Mouse (Mus musculus) layer of hippocampus, adult 18-20 months (tissue): ENCODE measurements around the gene Zfp385b. TPM values are rescaled to one million over a fixed set of nuclear protein-coding genes. Genes with fewer than 3 reads are reported as not detected.

Experiments used
- DNase-seq, 2 experiments: peaks; one replicate each; pipeline ENCODE4 v3.0.0; 2022; ENCODE audit warnings: low spot score in 2 of 2
- total RNA-seq, 2 experiments: library from RNA; stranded (reverse); gene quantifications; 2 replicates each; pipeline ENCODE4 v1.2.3; 2021

Gene Zfp385b
- total RNA-seq, 2 experiments from 2014 or later, result 47.4 to 47.5 TPM

GRCm38 (mm10) chr2:77709206-77709794 is 110.1 kb downstream of the Zfp385b start:
- peak in 1 of 2 experiments; percentile 51 for DNase-seq

- DNase-seq, result no peak
Measured at GRCm38 (mm10) chr2:77707138-77707537, 112.3 kb downstream of the Zfp385b start.

- DNase-seq, result no peak
Measured at GRCm38 (mm10) chr2:77705476-77705875, 114.0 kb downstream of the Zfp385b start.

GRCm38 (mm10) chr2:77703080-77703479 is 116.4 kb downstream of the Zfp385b start:
- peak; percentile 51 to 69 for DNase-seq

- no peak for DNase-seq
Measured at GRCm38 (mm10) chr2:77691174-77691573, 128.3 kb downstream of the Zfp385b start.

- DNase-seq, result no peak
Measured at GRCm38 (mm10) chr2:77690316-77690715, 129.1 kb downstream of the Zfp385b start.

GRCm38 (mm10) chr2:77688651-77689050 is 130.8 kb downstream of the Zfp385b start:
- no peak for DNase-seq

- DNase-seq, result no peak
Measured at GRCm38 (mm10) chr2:77684088-77684487, 135.4 kb downstream of the Zfp385b start.

GRCm38 (mm10) chr2:77682205-77682604 is 137.2 kb downstream of the Zfp385b start:
- no peak for DNase-seq

GRCm38 (mm10) chr2:77681741-77682140 is 137.7 kb downstream of the Zfp385b start:
- no peak for DNase-seq

GRCm38 (mm10) chr2:77673770-77674169 is 145.7 kb downstream of the Zfp385b start:
- DNase-seq, result no peak

GRCm38 (mm10) chr2:77672215-77672905 is 147.1 kb downstream of the Zfp385b start:
- DNase-seq, result no peak

- DNase-seq, result peak in 1 of 2 experiments; percentile 52
Measured at GRCm38 (mm10) chr2:77662171-77662570, 157.3 kb downstream of the Zfp385b start.

- no peak for DNase-seq
Measured at GRCm38 (mm10) chr2:77653686-77654085, 165.8 kb downstream of the Zfp385b start.

GRCm38 (mm10) chr2:77641521-77642170 is 177.8 kb downstream of the Zfp385b start:
- peak in 1 of 2 experiments; percentile 8 for DNase-seq

- no peak for DNase-seq
Measured at GRCm38 (mm10) chr2:77639993-77640392, 179.4 kb downstream of the Zfp385b start.

- DNase-seq, result no peak
Measured at GRCm38 (mm10) chr2:77631606-77632005, 187.8 kb downstream of the Zfp385b start.

- no peak for DNase-seq
Measured at GRCm38 (mm10) chr2:77627622-77628231, 191.7 kb downstream of the Zfp385b start.

- DNase-seq, result no peak
Measured at GRCm38 (mm10) chr2:77618686-77619085, 200.8 kb downstream of the Zfp385b start.

GRCm38 (mm10) chr2:77610303-77610991 is 209.0 kb downstream of the Zfp385b start:
- no peak for DNase-seq

- DNase-seq, result no peak
Measured at GRCm38 (mm10) chr2:77609452-77609851, 210.0 kb downstream of the Zfp385b start.
